Mouse (Mus musculus) kidney, postnatal 4 days (tissue): ENCODE data around the gene Shroom2.
"Not testable (repeated sequence)": the region's sequence is repeated elsewhere in the genome, so short reads cannot be mapped to it uniquely, and the experiment has no call there.

Source experiments
- DNase-seq, 2 experiments: peaks; one replicate each; pipeline ENCODE4 v3.0.0; 2021; ENCODE audit warnings: mixed read lengths in 2 of 2

Gene Shroom2

GRCm38 (mm10) chrX:152768891-152769599, at the start of gene Shroom2:
TSS of gene Shroom2 (minus strand) at chrX:152769465.
- peak; percentile 45 to 69 for DNase-seq

GRCm38 (mm10) chrX:152818996-152819395, 49.7 kb upstream of the Shroom2 start:
- DNase-seq = no peak

GRCm38 (mm10) chrX:152813339-152813738, 44.1 kb upstream of the Shroom2 start:
- no peak for DNase-seq

GRCm38 (mm10) chrX:152805317-152805716, 36.1 kb upstream of the Shroom2 start:
- no peak for DNase-seq

- DNase-seq = no peak
Observed at GRCm38 (mm10) chrX:152788611-152789010, 19.3 kb upstream of the Shroom2 start.

- DNase-seq = no peak
Observed at GRCm38 (mm10) chrX:152788129-152788528, 18.9 kb upstream of the Shroom2 start.

- peak; percentile 27 to 55 for DNase-seq
Observed at GRCm38 (mm10) chrX:152781720-152782403, 12.6 kb upstream of the Shroom2 start, which contains the start of gene Gpr143. TSS of gene Gpr143 (plus strand) at chrX:152781921.

- DNase-seq = peak; percentile 83 to 90
Observed at GRCm38 (mm10) chrX:152769600-152770157, 414 bp upstream of the Shroom2 start.

GRCm38 (mm10) chrX:152764171-152764570, 5.1 kb downstream of the Shroom2 start:
- DNase-seq = no peak

- no peak for DNase-seq
Observed at GRCm38 (mm10) chrX:152762855-152763254, 6.4 kb downstream of the Shroom2 start.

- no peak for DNase-seq
Observed at GRCm38 (mm10) chrX:152762437-152762836, 6.8 kb downstream of the Shroom2 start.

- DNase-seq = no peak
Observed at GRCm38 (mm10) chrX:152756293-152756692, 13.0 kb downstream of the Shroom2 start.

- no peak for DNase-seq
Observed at GRCm38 (mm10) chrX:152755819-152756218, 13.4 kb downstream of the Shroom2 start.

GRCm38 (mm10) chrX:152745925-152746324, 23.3 kb downstream of the Shroom2 start:
- DNase-seq = no peak

- no peak for DNase-seq
Observed at GRCm38 (mm10) chrX:152743642-152744041, 25.6 kb downstream of the Shroom2 start.

GRCm38 (mm10) chrX:152738759-152739368, 30.4 kb downstream of the Shroom2 start:
- peak in 1 of 2 experiments; percentile 16 for DNase-seq

- no peak for DNase-seq
Observed at GRCm38 (mm10) chrX:152738191-152738590, 31.1 kb downstream of the Shroom2 start.

GRCm38 (mm10) chrX:152735283-152735682, 34.0 kb downstream of the Shroom2 start:
- no peak for DNase-seq

GRCm38 (mm10) chrX:152716693-152717092, 52.6 kb downstream of the Shroom2 start:
- no peak for DNase-seq

- DNase-seq = not testable (repeated sequence)
Observed at GRCm38 (mm10) chrX:152710715-152711114, 58.5 kb downstream of the Shroom2 start.

GRCm38 (mm10) chrX:152708359-152708758, 60.9 kb downstream of the Shroom2 start:
- peak; percentile 24 to 31 for DNase-seq

GRCm38 (mm10) chrX:152705397-152705796, 63.9 kb downstream of the Shroom2 start:
- peak; percentile 36 to 44 for DNase-seq

- peak; percentile 27 to 42 for DNase-seq
Observed at GRCm38 (mm10) chrX:152703624-152704023, 65.6 kb downstream of the Shroom2 start.
